Mouse (Mus musculus) MEL (cell line): Measurements from ENCODE around the gene Dtx4. TPM values are rescaled to one million over a fixed set of nuclear protein-coding genes. Genes with fewer than 3 reads are reported as not detected.

ENCODE experiments used
- DNase-seq: peaks from one replicate; pipeline ENCODE4 v3.0.0; 2011; ENCODE audit warnings: low read depth, low spot score
- H3K27ac ChIP-seq: 2 replicates; pipeline ENCODE4 v1.5.1; 2012; ENCODE audit warnings: low read depth, mild to moderate bottlenecking, control low read depth, low read length, moderate library complexity; ENCODE audit not compliant: control insufficient read depth
- H3K27me3 ChIP-seq, 2 experiments: fragments of 150-350 bp in 1 of 2; sonication (generic) in 1 of 2; 2 replicates each; pipeline ENCODE4 v1.6.1; 2012; ENCODE audit warnings: low read length in 2 of 2, mild to moderate bottlenecking in 2 of 2, improper control_type of control experiment in 1 of 2, moderate library complexity in 1 of 2; ENCODE audit not compliant: insufficient read depth in 2 of 2, control insufficient read depth in 1 of 2
- H3K36me3 ChIP-seq, 2 experiments: 2 replicates each; pipeline ENCODE4 v1.6.1; 2012 to 2014; ENCODE audit warnings: low read length in 2 of 2, improper control_type of control experiment in 1 of 2, inconsistent platforms in 1 of 2, mild to moderate bottlenecking in 1 of 2; ENCODE audit not compliant: insufficient read depth in 2 of 2, control insufficient read depth in 1 of 2
- H3K4me1 ChIP-seq, 2 experiments: fragments of 150-350 bp in 1 of 2; sonication (generic) in 1 of 2; 2 replicates each; pipeline ENCODE4 v1.6.1; 2012; ENCODE audit warnings: low read length in 2 of 2, improper control_type of control experiment in 1 of 2, mild to moderate bottlenecking in 1 of 2; ENCODE audit not compliant: insufficient read depth in 2 of 2, control insufficient read depth in 1 of 2
- H3K4me3 ChIP-seq, 2 experiments: fragments of 150-350 bp in 1 of 2; sonication (generic) in 1 of 2; 2 replicates each; pipeline ENCODE4 v1.5.1; 2012; ENCODE audit warnings: low read depth in 2 of 2, low read length in 2 of 2, mild to moderate bottlenecking in 2 of 2, moderate library complexity in 2 of 2, control low read depth in 1 of 2, improper control_type of control experiment in 1 of 2; ENCODE audit not compliant: control insufficient read depth in 1 of 2, insufficient read depth in 1 of 2
- H3K79me2 ChIP-seq: 2 replicates; pipeline ENCODE4 v1.6.1; 2012; ENCODE audit warnings: mild to moderate bottlenecking, low read length, moderate library complexity; ENCODE audit not compliant: control insufficient read depth, poor library complexity, insufficient read depth
- H3K9ac ChIP-seq: 2 replicates; pipeline ENCODE4 v1.6.1; 2012; ENCODE audit warnings: low read depth, mild to moderate bottlenecking, control low read depth, low read length, moderate library complexity; ENCODE audit not compliant: control insufficient read depth, poor library complexity, severe bottlenecking
- H3K9me3 ChIP-seq: fragments of 150-350 bp; sonication (generic); replicated peaks from 2 replicates; pipeline ENCODE4 v1.6.1; 2012; ENCODE audit warnings: mild to moderate bottlenecking, low read length, improper control_type of control experiment, moderate library complexity; ENCODE audit not compliant: insufficient read depth
- CHD2 ChIP-seq: IDR thresholded peaks from 2 replicates; pipeline ENCODE4 v1.6.1; 2011; ENCODE audit warnings: low read length, improper control_type of control experiment
- ELF1 ChIP-seq: IDR thresholded peaks from 2 replicates; pipeline ENCODE4 v1.6.1; 2014; ENCODE audit warnings: low read depth, mild to moderate bottlenecking, inconsistent platforms, low read length, improper control_type of control experiment, moderate library complexity
- EP300 ChIP-seq, 2 experiments: IDR thresholded peaks; 2 replicates each; pipeline ENCODE4 v1.6.1; 2011; ENCODE audit warnings: improper control_type of control experiment in 2 of 2, low read length in 2 of 2, low read depth in 1 of 2, mild to moderate bottlenecking in 1 of 2
- ETS1 ChIP-seq: IDR thresholded peaks from 2 replicates; pipeline ENCODE4 v1.6.1; 2012; ENCODE audit warnings: low read depth, mild to moderate bottlenecking, inconsistent platforms, low read length, improper control_type of control experiment, moderate library complexity
- GATA1 ChIP-seq: IDR thresholded peaks from 2 replicates; pipeline ENCODE4 v1.6.1; 2011; ENCODE audit warnings: low read depth, low read length, improper control_type of control experiment
- KAT2A ChIP-seq: conservative IDR thresholded peaks from 2 replicates; pipeline ENCODE4 v1.6.1; 2012; ENCODE audit warnings: low read depth, low read length, improper control_type of control experiment, inconsistent platforms
- MEF2A ChIP-seq: IDR thresholded peaks from 2 replicates; pipeline ENCODE4 v1.6.1; 2014; ENCODE audit warnings: low read depth, mild to moderate bottlenecking, inconsistent platforms, low read length, improper control_type of control experiment; ENCODE audit not compliant: poor library complexity, insufficient replicate concordance, severe bottlenecking; ENCODE audit errors: extremely low read depth
- MXI1 ChIP-seq: IDR thresholded peaks from 2 replicates; pipeline ENCODE4 v1.6.1; 2011; ENCODE audit warnings: mild to moderate bottlenecking, low read depth, low read length, improper control_type of control experiment
- NELFE ChIP-seq: IDR thresholded peaks from 2 replicates; pipeline ENCODE4 v1.6.1; 2011; ENCODE audit warnings: low read depth, low read length, improper control_type of control experiment
- POLR2A ChIP-seq, 2 experiments: IDR thresholded peaks; 2 replicates each; pipeline ENCODE4 v1.6.1; 2011 to 2012; ENCODE audit warnings: low read length in 2 of 2, mild to moderate bottlenecking in 2 of 2, control low read depth in 1 of 2, improper control_type of control experiment in 1 of 2, low read depth in 1 of 2, moderate library complexity in 1 of 2; ENCODE audit not compliant: control insufficient read depth in 1 of 2, insufficient read depth in 1 of 2, poor library complexity in 1 of 2
- RAD21 ChIP-seq: IDR thresholded peaks from 2 replicates; pipeline ENCODE4 v1.6.1; 2011; ENCODE audit warnings: mild to moderate bottlenecking, low read depth, low read length, improper control_type of control experiment
- RCOR1 ChIP-seq: IDR thresholded peaks from 2 replicates; pipeline ENCODE4 v1.6.1; 2012; ENCODE audit warnings: low read depth, mild to moderate bottlenecking, inconsistent platforms, low read length, improper control_type of control experiment
- SIN3A ChIP-seq: IDR thresholded peaks from 2 replicates; pipeline ENCODE4 v1.6.1; 2012; ENCODE audit warnings: low read length, improper control_type of control experiment, inconsistent platforms
- TCF12 ChIP-seq: IDR thresholded peaks from 2 replicates; pipeline ENCODE4 v1.6.1; 2014; ENCODE audit warnings: low read depth, mild to moderate bottlenecking, inconsistent platforms, low read length, improper control_type of control experiment, moderate library complexity
- ZC3H11A ChIP-seq: IDR thresholded peaks from 2 replicates; pipeline ENCODE4 v1.6.1; 2012; ENCODE audit warnings: low read depth, mild to moderate bottlenecking, inconsistent platforms, low read length, improper control_type of control experiment
- polyA plus RNA-seq, 2 experiments: library from polyadenylated mRNA; stranded (reverse) in 1 of 2; unstranded in 1 of 2; fragments of >175 nt in 1 of 2; fragments of >200 nt in 1 of 2; gene quantifications; 2 replicates each; pipeline versions ENCODE4 v1.2.1 to v1.2.4; 2012; ENCODE audit warnings: low replicate concordance in 2 of 2, low read depth in 1 of 2; ENCODE audit not compliant: insufficient read length in 2 of 2, insufficient read depth in 1 of 2, missing spikeins in 1 of 2
- total RNA-seq: library from RNA; depleted of rRNA; stranded (reverse); fragments of 300-350 nt; gene quantifications from 2 replicates; pipeline ENCODE4 v1.2.3, GENCODE M21; 2012

Dtx4 gene
- total and polyA plus RNA-seq, 3 experiments, result 2.2 to 8.8 TPM; not detected in 1

GRCm38 (mm10) chr19:12537168-12537567 lies 35.9 kb upstream of the Dtx4 start:
- H3K4me1 ChIP-seq, result 0 out of 4 replicates have a peak, but pooled peaks cover 0 to 3% of the 10 kb centered on the region in 2 experiments
- H3K36me3 ChIP-seq, result no peaks in the 10 kb centered on the region; a peak in 1 of 4 replicates
- DNase-seq, result no peak
- H3K27me3 ChIP-seq, result no peaks in the 10 kb centered on the region
- no peaks in the 10 kb centered on the region for H3K9me3 ChIP-seq
- H3K4me3 ChIP-seq, result no peak overlapping the region
- H3K79me2 ChIP-seq, result no peaks in the 10 kb centered on the region
- H3K9ac ChIP-seq, result no peak overlapping the region
- H3K27ac ChIP-seq, result no peak overlapping the region
- TF ChIP-seq MXI1, result no peak
- no peak for TF ChIP-seq MEF2A
- no peak for TF ChIP-seq CHD2
- TF ChIP-seq, all 39 proteins: peak for 0

- H3K9me3 ChIP-seq, result no peaks in the 10 kb centered on the region
- H3K79me2 ChIP-seq, result no peaks in the 10 kb centered on the region
- no peak for TF ChIP-seq RCOR1
- no peak for TF ChIP-seq RAD21
- TF ChIP-seq ELF1, result no peak
- TF ChIP-seq ETS1, result no peak
- no peak for TF ChIP-seq TCF12
- no peak for TF ChIP-seq GATA1
- TF ChIP-seq EP300 (IDR thresholded peaks at IDR 0.05; ENCODE audit: low read depth in 1 of 2, low read length in 2 of 2), result no peak
- TF ChIP-seq SIN3A, result no peak
- TF ChIP-seq NELFE, result no peak
- H3K4me3 ChIP-seq, result no peak overlapping the region
- H3K9ac ChIP-seq, result no peak overlapping the region
- H3K4me1 ChIP-seq, result no peaks in the 10 kb centered on the region
- H3K27me3 ChIP-seq, result peaks cover 2 to 3% of the 10 kb centered on the region in 2 experiments; a peak in 2 of 4 replicates
- no peak overlapping the region for H3K27ac ChIP-seq
- H3K36me3 ChIP-seq, result no peaks in the 10 kb centered on the region
- no peak for DNase-seq
Measured at GRCm38 (mm10) chr19:12523377-12523776, 22.1 kb upstream of the Dtx4 start.

GRCm38 (mm10) chr19:12518541-12518890 lies 17.3 kb upstream of the Dtx4 start:
- H3K4me1 ChIP-seq, result no peaks in the 10 kb centered on the region
- no peaks in the 10 kb centered on the region for H3K36me3 ChIP-seq
- TF ChIP-seq RCOR1 (no peak), EP300 (IDR thresholded peaks at IDR 0.05; ENCODE audit: low read depth in 1 of 2, low read length in 2 of 2) (no peak), SIN3A (no peak), POLR2A (IDR thresholded peaks at IDR 0.05; ENCODE audit: control insufficient read depth in 1 of 2, insufficient read depth in 1 of 2, low read depth in 1 of 2, low read length in 2 of 2, poor library complexity in 1 of 2) (no peak), CHD2 (no peak), KAT2A (no peak), ZC3H11A (no peak)
- no peak for DNase-seq
- peak overlapping the region; percentile 73 to 89 for H3K4me3 ChIP-seq
- no peaks in the 10 kb centered on the region for H3K79me2 ChIP-seq
- no peak overlapping the region; the same call in 1 of the 2 replicates for H3K9ac ChIP-seq
- H3K27ac ChIP-seq, result no peak overlapping the region
- H3K27me3 ChIP-seq, result peaks cover 3% of the 10 kb centered on the region in 2 experiments; a peak in 2 of 4 replicates
- H3K9me3 ChIP-seq, result no peaks in the 10 kb centered on the region
